Mouse (Mus musculus): Measurements from ENCODE around the gene Lpar2. TPM values are rescaled to one million over a fixed set of nuclear protein-coding genes. Genes with fewer than 3 reads are reported as not detected.
A peak's percentile ranks its signal among the peaks of the same experiment; 100 is the strongest.

Lpar2 gene
- polyA plus RNA-seq, 2 experiments = 0.04 to 0.44 TPM

GRCm38 (mm10) chr8:69808864-69809403 is 13.3 kb upstream of the Lpar2 start:
- Histone ChIP-seq H3K27ac (no peak overlapping the region), H3K9me3 (ENCODE audit: control insufficient read depth, low read length) (no peaks in the 10 kb centered on the region), H3K4me1 (replicated peaks; ENCODE audit: control insufficient read depth in 2 of 2, insufficient read depth in 2 of 2, low read length in 1 of 2) (peaks cover 4 to 7% of the 10 kb centered on the region in 2 experiments; a peak in 3 of 4 replicates), H3K9ac (replicated peaks) (peak overlapping the region; percentile 57), H3K36me3 (replicated peaks; ENCODE audit: control insufficient read depth, insufficient read depth, low read depth) (peaks cover 25% of the 10 kb centered on the region), H3K27me3 (ENCODE audit: control insufficient read depth, insufficient read depth, low read length) (no peaks in the 10 kb centered on the region), H3K4me3 (ENCODE audit: insufficient read depth in 1 of 2, low read depth in 2 of 2, low read length in 2 of 2) (peak overlapping the region; percentile 47 to 63), H3K4me2 (ENCODE audit: low read depth) (peak overlapping the region; percentile 97)
- no peak for TF ChIP-seq CTCF (IDR thresholded peaks at IDR 0.05; ENCODE audit: low read depth)
- no peak for TF ChIP-seq EP300 (IDR thresholded peaks at IDR 0.05; ENCODE audit: low read depth)
- no peak for DNase-seq (ENCODE audit: low read depth in 3 of 3, low spot score in 3 of 3)
- under 1% methylated on average over 23 of the region's 23 CpGs for WGBS (ENCODE audit: insufficient replicate concordance)
- ATAC-seq (ENCODE audit: insufficient read depth) = peak; percentile 36; the same call in 1 of the 2 replicates

DNA sequence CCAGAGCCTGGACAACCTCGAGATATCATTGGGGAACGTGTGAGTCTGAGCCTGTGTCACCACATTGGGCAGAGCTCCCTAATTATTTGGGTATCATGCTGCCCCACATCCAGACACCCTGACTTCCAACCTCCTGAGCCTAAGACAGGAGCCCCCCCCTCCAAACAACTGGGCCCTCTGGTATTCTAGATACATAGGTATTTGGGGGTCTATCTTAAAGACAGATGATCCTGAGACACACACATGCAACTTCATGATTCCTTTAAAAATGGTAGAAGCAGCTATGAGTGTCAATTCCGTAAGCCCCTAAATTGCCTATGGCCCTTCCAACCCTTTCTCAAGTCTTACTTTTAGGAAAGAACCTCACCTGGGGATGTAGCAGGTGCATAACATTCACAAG is 12.4 kb upstream of the Lpar2 start:
- Histone ChIP-seq H3K27ac (no peak overlapping the region), H3K4me1 (replicated peaks; ENCODE audit: control insufficient read depth in 2 of 2, insufficient read depth in 2 of 2, low read length in 1 of 2) (peaks cover 4 to 7% of the 10 kb centered on the region in 2 experiments; a peak in 3 of 4 replicates), H3K27me3 (ENCODE audit: control insufficient read depth, insufficient read depth, low read length) (no peaks in the 10 kb centered on the region), H3K9me3 (ENCODE audit: control insufficient read depth, low read length) (no peaks in the 10 kb centered on the region), H3K4me2 (ENCODE audit: low read depth) (no peak overlapping the region), H3K4me3 (ENCODE audit: insufficient read depth in 1 of 2, low read depth in 2 of 2, low read length in 2 of 2) (no peak overlapping the region), H3K36me3 (replicated peaks; ENCODE audit: control insufficient read depth, insufficient read depth, low read depth) (peaks cover 19% of the 10 kb centered on the region), H3K9ac (replicated peaks) (no peak overlapping the region)
- WGBS (ENCODE audit: insufficient replicate concordance) = 37% methylated on average over 3 of the region's 3 CpGs
- DNase-seq (ENCODE audit: low read depth in 3 of 3, low spot score in 3 of 3) (no peak), ATAC-seq (ENCODE audit: insufficient read depth) (no peak)
- TF ChIP-seq CTCF (IDR thresholded peaks at IDR 0.05; ENCODE audit: low read depth) (no peak), EP300 (IDR thresholded peaks at IDR 0.05; ENCODE audit: low read depth) (no peak)

GRCm38 (mm10) chr8:69814881-69815280 is 7.3 kb upstream of the Lpar2 start:
- 76% methylated on average over 2 of the region's 2 CpGs for WGBS (ENCODE audit: insufficient replicate concordance)
- Histone ChIP-seq H3K27ac (no peak overlapping the region), H3K9me3 (ENCODE audit: control insufficient read depth, low read length) (no peaks in the 10 kb centered on the region), H3K4me1 (replicated peaks; ENCODE audit: control insufficient read depth in 2 of 2, insufficient read depth in 2 of 2, low read length in 1 of 2) (no peaks in the 10 kb centered on the region), H3K4me3 (ENCODE audit: insufficient read depth in 1 of 2, low read depth in 2 of 2, low read length in 2 of 2) (no peak overlapping the region), H3K4me2 (ENCODE audit: low read depth) (no peak overlapping the region), H3K27me3 (ENCODE audit: control insufficient read depth, insufficient read depth, low read length) (no peaks in the 10 kb centered on the region), H3K9ac (replicated peaks) (no peak overlapping the region), H3K36me3 (replicated peaks; ENCODE audit: control insufficient read depth, insufficient read depth, low read depth) (no peaks in the 10 kb centered on the region)
- DNase-seq (ENCODE audit: low read depth in 3 of 3, low spot score in 3 of 3) = no peak
- no peak for ATAC-seq (ENCODE audit: insufficient read depth)
- TF ChIP-seq EP300 (IDR thresholded peaks at IDR 0.05; ENCODE audit: low read depth) = no peak
- no peak for TF ChIP-seq CTCF (IDR thresholded peaks at IDR 0.05; ENCODE audit: low read depth)

DNA sequence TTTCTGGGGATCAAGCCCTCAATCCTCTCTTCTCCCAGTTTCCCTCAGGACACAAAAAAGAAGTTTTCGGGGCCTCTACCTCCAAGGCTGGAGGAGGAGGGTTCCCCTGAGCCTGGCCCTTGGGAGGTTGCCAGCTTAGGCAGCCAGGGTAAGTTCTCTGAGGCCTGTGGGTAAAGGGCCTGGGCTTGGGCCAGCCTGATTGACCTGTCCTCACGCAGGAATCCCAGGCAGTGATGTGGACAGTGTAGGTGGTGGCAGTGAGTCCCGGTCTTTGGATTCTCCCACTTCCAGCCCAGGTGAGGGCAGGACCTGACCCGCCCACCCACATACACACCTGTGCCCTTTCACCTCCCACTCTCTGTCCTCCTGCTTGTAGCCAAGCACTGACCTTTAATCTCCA is 6.8 kb upstream of the Lpar2 start:
- no peak; the same call in 1 of the 2 replicates for ATAC-seq (ENCODE audit: insufficient read depth)
- TF ChIP-seq EP300 (IDR thresholded peaks at IDR 0.05; ENCODE audit: low read depth) (no peak), CTCF (IDR thresholded peaks at IDR 0.05; ENCODE audit: low read depth) (no peak)

GRCm38 (mm10) chr8:69820466-69820865 is 1.8 kb upstream of the Lpar2 start:
- no peak overlapping the region for H3K4me3 ChIP-seq (ENCODE audit: insufficient read depth in 1 of 2, low read depth in 2 of 2, low read length in 2 of 2)
- TF ChIP-seq EP300 (IDR thresholded peaks at IDR 0.05; ENCODE audit: low read depth) = no peak
- TF ChIP-seq CTCF (IDR thresholded peaks at IDR 0.05; ENCODE audit: low read depth) = no peak
- no peaks in the 10 kb centered on the region for H3K36me3 ChIP-seq (replicated peaks; ENCODE audit: control insufficient read depth, insufficient read depth, low read depth)
- no peak for DNase-seq (ENCODE audit: low read depth in 3 of 3, low spot score in 3 of 3)
- H3K9me3 ChIP-seq (ENCODE audit: control insufficient read depth, low read length) = no peaks in the 10 kb centered on the region
- H3K4me2 ChIP-seq (ENCODE audit: low read depth) = no peak overlapping the region
- no peak overlapping the region for H3K9ac ChIP-seq (replicated peaks)
- 58% methylated on average over 9 of the region's 9 CpGs for WGBS (ENCODE audit: insufficient replicate concordance)
- no peaks in the 10 kb centered on the region for H3K27me3 ChIP-seq (ENCODE audit: control insufficient read depth, insufficient read depth, low read length)
- no peak overlapping the region for H3K27ac ChIP-seq
- ATAC-seq (ENCODE audit: insufficient read depth) = no peak
- no peaks in the 10 kb centered on the region; a peak in 1 of 4 replicates for H3K4me1 ChIP-seq (replicated peaks; ENCODE audit: control insufficient read depth in 2 of 2, insufficient read depth in 2 of 2, low read length in 1 of 2)

More for the DNA sequence above, 6.8 kb upstream of the Lpar2 start:
- Histone ChIP-seq H3K36me3 (replicated peaks; ENCODE audit: control insufficient read depth, insufficient read depth, low read depth) (no peaks in the 10 kb centered on the region), H3K9ac (replicated peaks) (no peak overlapping the region), H3K27me3 (ENCODE audit: control insufficient read depth, insufficient read depth, low read length) (no peaks in the 10 kb centered on the region), H3K9me3 (ENCODE audit: control insufficient read depth, low read length) (no peaks in the 10 kb centered on the region), H3K4me3 (ENCODE audit: insufficient read depth in 1 of 2, low read depth in 2 of 2, low read length in 2 of 2) (no peak overlapping the region), H3K4me1 (replicated peaks; ENCODE audit: control insufficient read depth in 2 of 2, insufficient read depth in 2 of 2, low read length in 1 of 2) (no peaks in the 10 kb centered on the region), H3K27ac (no peak overlapping the region), H3K4me2 (ENCODE audit: low read depth) (no peak overlapping the region)
- no peak for DNase-seq (ENCODE audit: low read depth in 3 of 3, low spot score in 3 of 3)
- 76% methylated on average over 4 of the region's 4 CpGs for WGBS (ENCODE audit: insufficient replicate concordance)

All from liver, embryonic 14.5 days (tissue).